Mouse (Mus musculus) 3134 (cell line): ENCODE data around the gene Batf3.

Experiments
- DNase-seq: peaks from one replicate; pipeline ENCODE4 v3.0.0-alpha.2; 2011; ENCODE audit warnings: low spot score; ENCODE audit not compliant: insufficient read length; ENCODE audit errors: extremely low read depth

Gene Batf3

DNA sequence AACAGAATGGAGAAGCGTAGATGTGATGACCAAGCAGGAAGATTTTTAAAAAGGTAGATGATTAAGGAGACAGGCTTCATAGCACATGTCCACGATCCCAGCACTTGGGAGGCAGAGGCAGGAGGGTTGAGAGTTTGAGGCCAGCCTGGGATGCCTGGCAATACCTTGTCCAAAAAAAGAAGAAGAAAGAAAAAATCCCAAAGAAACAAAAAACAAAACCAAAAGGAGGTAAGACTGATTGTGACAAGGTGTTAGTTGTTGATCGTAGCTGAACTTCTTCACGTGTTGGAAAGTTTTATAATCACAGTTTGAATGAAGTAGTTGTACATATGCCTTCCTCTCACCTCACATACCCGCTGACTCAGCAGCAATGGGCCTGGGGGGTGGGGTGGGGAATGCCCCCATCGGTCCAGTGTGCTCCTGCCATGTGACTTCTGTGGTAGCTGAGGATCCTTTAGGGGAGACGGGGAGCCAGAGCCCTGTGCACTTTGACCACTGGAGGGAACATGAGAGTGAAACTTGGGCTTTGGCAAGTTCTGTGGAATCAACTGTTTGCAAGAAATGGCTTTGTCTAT is 11.3 kb upstream of the Batf3 start:
- no peak for DNase-seq

DNA sequence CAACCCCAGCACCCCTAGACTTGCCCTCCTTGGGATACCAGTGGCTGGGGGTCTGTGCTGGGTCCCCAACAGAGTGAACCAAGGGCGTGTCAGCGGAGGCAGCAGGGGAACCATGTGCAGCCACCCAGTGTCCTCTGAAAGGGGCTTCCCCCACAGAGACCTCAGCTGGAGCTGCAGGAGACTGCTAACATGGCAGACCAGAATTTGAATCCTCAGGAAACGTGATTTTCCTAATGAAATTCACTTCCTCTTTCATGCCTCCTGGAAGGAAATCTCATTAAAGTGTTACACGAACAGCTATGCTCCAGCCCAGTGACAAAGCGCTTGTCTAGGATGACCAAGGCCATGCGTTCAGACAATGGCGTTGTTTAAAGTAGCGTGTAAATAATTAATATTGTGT is 10.7 kb upstream of the Batf3 start:
- DNase-seq: no peak

DNA sequence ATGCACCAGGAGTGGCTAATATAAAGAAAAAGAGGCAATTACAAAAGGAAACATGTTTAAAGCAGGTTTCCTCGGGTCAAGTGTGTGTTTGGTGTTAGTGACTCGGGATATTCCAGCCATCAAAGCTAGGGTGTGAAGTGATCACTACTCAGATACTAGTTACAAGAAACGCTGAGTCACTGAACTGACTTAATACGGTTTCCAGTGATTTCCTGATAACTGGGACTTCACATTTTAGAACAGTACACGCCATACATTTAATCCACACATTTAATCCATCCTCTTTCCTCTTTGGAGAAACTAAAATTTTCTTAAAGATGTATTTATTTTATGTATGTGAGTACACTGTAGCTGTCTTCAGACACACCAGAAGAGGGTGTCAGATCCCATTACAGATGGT is 9.7 kb upstream of the Batf3 start:
- DNase-seq: no peak

DNA sequence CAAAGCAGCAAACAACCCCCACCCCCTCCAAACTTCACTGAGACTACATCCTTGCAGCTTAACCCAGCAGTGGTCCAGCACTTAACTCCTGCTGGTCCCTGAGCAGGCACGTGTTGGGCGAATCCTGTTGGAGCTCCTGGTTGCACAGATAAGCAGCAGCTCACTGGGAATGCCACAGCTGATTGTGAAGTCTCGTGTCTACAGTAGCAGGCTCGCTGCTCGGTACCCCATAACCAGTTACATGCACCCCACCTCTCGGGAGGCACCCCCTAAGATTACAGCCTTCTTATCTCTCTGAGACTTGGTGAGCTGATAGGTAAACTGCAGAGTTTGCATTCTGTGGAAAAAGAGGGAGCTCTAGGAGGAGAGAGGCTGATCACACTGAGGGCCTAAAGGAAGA is 8.3 kb upstream of the Batf3 start:
- DNase-seq: no peak

DNA sequence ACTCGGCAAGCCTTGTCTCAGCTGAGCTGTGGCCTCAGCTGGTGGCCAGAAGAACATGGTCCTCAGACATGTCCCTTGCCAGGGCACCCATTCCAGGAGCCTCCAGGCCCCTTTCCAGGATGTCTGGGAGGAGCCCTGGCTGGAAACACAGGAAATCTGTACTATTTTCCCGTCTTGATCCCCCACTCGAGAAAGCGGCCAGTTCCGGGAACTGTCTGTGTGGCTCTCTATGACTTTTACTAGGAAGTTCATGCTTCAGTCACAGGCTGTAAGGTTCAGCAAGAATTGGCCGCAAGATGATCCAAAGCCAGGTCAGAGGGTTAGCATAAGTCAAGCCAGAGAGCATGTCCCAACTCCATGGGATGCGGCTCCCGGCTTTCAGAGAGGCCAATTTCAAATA is 5.6 kb upstream of the Batf3 start:
- DNase-seq: no peak

DNA sequence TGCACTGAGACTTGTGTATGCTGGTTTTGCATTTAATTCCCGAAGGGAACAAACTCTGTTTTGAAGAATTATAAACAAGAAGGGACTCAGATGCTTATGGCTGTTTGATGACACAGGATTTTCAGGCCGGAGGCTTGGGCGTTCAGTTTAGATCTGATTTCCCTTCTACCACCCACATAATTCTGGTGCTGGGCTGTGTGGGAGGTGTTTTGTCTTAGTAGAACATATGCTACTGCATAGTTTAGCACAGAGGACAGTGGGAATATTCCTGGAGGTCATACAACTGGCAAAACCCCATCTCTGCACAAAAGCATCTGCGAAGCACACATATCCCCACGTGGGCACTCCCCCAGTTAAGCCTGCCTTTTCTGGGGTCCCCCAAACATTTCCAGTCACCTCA is 4.1 kb upstream of the Batf3 start:
- DNase-seq: no peak

DNA sequence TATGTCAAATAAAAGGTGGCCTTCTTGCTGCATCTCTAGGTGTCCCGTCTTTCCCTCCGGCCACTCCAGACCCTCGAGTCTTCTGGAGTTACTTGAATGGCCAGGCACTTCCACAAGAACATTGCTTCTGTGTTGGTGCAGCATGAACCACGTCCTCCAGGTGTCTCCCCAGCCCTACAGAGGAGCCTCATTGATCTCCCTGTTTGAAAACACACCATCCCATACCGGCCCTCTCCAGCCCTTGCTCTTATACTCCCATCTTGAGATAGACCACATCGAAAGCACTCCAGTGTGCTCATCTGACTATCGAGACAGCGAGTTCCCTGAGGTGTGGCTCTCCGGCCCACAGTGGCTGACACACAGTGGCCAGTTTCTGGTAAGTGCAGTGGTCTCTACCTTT is 2.6 kb upstream of the Batf3 start:
- no peak for DNase-seq

DNA sequence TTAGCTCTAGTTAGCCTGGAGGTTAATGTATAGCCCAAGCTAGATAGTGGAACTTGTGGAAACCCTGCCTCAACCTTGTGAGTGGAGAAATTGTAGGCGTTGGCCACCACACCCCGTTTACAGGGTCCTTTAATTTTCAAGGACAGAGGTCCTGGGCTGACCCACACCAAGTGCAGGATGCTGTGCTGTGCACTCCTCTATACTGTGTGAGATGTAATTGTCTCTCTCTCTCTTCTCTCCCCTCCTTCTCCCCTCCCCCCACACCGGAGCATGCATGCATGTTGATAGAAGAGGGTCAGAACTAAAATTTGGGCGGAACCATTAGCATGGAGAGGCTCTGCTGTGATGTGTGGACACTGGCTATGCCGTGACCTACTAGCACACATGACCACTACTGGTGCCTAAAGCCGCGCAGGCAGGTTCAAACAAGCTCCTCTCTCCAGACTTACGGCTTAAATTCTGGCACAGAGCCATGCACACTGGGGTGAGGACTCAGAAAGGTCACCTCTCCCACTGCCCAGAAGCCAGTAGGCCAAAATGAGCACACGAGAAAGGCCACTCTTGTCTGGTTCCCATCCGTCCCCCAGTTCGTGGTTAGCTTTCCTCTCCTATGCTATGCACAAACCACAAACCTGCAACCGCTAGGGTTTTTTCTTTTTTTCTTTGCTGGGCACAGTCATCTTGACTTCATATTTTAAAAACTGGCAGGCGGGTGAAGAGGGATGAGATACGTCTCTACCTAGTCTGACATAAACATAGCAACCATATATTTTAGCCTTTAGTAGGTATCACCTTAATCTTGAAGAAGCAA is 571 bp upstream of the Batf3 start:
- DNase-seq: no peak

DNA sequence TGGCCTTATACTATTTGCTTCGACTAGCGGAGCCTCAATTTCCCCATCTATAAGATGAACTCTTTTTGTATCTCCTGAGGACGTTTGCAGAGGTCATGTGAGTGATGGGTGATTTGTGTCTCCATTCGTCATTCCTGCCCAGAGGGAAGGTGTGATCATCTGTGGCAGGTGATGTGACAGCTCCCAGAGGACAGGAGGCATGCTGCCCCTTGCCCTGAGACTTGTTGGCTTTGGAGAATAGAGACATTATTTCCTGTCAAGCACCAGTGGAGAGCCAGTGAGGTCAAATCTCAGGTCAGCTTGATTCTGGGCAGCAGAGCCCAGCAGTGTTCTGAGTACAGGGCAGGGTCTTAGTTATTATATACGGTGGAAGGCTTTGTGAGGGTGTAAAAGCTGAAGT is 1.5 kb downstream of the Batf3 start:
- no peak for DNase-seq

DNA sequence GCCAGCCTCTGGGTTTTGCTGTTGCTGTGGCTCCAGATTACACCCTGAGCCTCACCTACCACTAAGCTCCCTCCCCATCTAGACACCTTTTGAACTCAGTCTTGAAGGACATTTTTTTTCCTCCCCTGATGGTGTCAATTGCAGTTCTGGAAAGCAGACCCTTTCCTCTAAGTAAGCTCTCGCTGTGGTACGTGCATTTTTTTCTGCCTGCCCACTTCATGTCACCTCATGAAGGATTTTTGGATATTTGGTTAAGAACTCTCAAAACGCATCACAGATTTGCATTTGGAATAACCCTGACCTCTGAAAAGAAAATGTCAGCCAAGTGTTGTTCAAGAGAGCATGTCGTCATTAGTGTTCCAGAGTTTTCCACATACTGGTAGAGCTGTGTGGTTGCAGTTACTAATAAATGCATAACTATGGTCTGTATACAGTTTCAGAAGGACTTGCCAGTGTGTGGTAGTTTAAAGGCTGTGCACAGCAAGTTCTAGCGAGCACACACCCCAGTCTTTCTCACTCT is 2.2 kb downstream of the Batf3 start:
- DNase-seq: no peak

DNA sequence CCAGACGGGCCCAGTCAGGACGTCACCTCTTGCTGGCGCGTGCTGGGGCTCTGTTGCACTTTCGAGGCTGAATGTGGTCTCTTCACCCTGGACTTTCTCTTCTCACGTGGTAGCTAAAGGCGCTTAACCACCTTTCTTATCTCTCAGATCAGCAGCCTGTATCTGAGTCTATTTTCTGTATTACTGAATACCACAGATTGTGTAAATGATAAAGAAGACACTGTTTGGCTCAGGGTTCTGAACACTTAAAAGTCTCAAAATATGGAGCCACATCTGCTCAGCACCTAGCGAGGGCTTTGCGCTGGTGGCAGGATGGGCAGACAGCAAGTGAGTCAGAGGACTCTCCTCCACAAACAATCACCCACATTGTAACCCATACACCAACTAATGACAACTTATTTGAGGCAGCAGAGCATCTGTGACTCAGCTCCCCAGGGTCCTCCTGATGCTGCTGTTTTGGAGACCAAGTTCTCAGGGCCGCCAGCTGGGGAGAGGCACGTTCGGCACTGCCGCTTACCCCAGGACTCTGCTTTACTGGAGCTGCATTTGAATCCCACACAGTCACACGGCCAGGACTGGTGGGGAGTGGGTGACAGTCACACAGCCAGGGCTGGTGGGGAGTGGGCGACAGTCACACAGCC is 5.2 kb downstream of the Batf3 start:
- peak; percentile 59 for DNase-seq

DNA sequence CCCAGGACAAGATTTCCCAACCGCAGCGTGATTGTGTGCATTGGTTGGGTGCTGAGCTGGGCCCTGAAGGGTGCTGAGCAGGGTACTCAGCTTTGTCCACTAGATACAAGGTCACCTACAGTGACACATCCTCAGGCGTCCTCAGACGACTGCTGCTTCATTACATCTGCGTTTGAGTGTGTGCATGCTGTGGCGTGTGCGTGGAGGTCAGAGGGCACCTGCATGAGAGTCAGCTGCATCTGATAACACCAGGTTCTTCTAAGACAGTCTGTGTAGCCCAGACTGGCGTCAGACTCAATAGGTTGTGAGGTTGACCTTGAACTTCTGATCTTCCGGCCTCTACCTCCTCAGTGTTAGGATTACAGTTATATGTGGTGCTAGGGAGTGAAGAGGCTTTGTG is 7.6 kb downstream of the Batf3 start:
- DNase-seq: no peak

DNA sequence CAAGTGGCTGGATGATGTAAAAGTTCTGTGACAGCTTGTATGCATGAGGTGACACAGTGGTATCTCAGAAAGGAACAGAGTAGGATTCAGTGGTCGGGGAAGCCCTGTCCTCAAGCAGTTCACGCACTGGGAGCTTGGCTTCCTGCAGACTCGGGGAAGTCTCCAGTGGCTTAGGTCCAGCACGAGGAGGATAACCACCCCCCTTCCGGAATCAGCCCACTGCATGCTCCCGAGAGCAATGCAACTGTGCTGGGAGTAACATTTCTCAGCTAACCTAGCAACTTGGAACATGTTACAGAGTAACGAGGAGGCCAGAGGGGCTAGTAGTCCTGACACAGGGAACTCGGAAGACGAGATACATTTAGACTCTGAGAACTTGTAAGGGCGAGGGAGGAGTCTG is 9.7 kb downstream of the Batf3 start:
- DNase-seq: no peak

DNA sequence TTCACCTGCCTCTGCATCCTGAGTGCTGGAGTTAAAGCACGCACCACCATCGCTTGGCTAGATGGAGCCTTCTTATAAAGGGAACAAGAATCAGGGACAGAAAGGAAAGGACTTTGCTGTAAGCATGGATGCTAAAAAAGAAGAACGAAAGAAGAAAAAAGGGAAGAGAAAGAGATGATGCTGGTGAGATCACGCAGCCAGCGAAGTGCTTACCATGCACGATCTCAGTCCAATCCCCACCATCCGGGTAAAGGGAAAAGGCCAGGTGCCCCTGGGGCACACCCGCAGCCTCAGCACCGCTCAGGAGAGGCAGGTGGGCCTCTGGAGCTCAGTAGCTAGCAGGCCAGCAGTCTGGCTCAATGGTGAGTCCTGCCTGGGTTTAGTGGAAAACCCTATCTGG is 12.3 kb downstream of the Batf3 start:
- DNase-seq: no peak

DNA sequence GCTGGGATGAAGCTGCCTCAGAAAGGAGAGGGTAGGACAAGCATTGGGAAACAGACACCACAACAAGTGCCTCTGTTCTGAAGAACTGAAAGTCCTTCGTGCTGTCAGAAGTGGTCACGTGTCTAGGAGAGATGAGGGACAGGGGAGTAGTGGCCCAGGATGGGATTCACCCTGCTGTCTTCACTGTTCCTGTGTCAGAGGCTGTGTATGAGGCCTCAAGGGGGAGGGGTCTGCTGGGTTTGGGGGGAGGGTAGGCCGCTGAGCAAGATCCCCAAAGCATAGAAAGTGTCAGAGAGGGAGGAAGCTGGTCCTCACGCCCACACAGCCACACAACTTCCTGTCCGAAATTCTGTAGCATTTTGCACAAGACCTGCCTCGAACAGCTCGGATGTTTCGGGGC is 13.5 kb downstream of the Batf3 start:
- no peak for DNase-seq

DNA sequence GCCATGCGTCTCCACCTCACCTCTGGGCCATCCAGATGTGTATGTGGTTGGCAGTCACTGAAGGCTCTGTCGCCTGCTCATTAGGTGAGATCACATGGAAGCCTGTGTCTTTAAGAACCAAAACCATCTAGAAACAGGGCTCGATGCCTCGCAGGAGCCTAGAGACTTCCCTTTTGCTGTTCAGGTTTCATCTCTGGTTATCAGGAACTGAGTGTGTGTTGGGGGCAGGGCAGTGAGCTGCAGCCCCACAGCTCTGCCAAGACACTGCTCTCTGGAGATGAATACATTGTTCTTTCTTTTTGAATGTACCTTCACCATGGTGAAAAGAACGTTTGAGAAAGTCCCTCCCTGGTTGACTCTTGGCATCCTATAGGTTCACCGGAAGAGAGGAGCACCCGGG is 17.2 kb downstream of the Batf3 start:
- no peak for DNase-seq

DNA sequence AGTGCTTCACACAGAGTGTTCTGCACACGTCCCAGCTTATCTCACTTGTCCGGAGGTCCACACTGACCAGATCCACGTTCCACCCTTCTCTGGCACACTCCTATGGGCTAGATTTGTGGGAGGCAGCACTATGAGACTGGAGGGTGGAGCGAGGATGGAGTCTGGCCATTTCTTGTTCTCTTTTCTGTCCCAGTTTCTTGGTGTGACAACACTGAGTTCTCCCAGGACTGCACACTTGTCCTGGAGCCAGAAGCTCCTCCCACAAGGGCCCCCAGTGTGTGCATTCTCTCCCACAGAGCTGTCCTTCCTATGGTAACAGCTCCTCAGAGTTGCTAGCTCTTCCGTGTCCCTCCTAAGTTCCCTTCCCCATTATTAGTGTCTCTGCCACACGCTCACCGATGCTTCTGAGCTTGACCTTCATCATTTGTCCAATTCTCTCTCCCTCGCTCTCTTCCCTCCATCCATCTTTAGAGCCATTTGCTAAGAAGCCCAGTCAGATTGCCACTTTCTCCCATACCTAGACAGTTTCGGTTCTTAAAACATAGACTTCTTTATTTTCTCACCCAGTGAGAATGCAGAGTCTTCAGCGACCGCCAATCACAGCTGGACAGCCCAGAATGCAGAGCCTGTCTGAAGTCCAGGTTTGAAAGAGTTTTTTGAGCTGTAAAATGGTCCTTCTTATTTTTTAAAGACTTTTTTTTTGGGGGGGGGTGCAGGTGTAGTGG is 18.0 kb downstream of the Batf3 start:
- no peak for DNase-seq

DNA sequence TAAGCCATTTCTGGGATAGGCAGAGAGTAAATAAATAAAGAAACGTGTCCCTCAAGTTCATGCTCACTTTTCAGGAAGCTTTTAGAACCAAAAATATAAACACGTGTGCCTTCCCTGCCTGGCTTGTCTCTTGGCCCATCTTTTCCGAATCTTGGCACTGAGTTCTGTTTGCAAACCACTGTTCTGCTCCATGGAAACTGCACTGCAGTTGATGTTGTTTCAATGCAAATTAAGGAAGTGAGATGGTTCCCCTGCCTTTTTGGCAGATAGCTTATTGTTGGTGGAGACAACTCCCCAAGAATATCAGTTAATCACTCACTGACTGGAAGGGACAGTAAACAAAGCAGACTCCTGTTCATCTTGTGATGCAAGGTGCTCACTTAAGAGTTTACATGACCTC is 25.1 kb downstream of the Batf3 start:
- no peak for DNase-seq

DNA sequence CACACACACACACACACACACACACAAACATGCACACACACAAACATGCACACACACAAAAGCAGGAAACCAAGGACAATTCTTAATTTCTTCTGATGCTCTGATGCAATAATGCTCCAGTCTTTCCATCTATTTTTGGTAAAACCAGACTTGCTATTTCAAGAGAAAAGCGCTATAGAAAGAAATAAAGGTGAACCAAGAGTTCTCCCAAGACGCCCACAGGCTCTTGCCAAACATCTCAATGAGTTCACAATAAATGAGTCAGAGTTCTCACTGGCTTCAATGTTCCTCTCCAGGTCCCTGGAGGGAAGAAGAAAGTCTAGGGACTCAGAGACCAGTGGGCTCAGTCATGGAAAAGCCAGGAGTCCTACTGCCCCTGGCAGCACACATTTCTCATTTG is 26.0 kb downstream of the Batf3 start:
- peak; percentile 35 for DNase-seq

DNA sequence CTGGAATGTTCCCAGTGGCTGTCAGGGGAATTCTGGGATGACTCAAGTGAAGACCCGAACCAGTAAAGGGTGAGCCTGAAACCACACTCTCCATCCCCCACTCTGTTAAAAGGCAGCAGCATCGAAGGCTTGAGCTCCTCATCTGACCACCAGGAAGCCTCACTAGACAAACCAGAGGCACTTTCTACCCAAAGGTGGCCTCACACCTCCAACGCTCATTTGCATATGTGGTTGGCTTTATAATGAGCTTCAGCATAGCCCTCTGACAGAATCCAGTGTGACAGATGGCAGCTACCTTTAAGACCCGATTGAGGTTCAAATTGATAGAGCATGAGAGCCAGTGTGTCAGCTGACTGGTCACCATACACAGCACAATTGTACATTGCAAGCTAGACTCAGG is 26.6 kb downstream of the Batf3 start:
- DNase-seq: no peak
